Mouse (Mus musculus) MEL (cell line): ENCODE measurements around the gene Stac.

Experiments used
- CTCF ChIP-seq, 3 experiments: IDR thresholded peaks in 2 of 3; conservative IDR thresholded peaks in 1 of 3; 2 replicates each; pipeline ENCODE4 v1.5.1; 2011 to 2012; ENCODE audit warnings: low read length in 3 of 3, low read depth in 2 of 3, mild to moderate bottlenecking in 2 of 3, improper control_type of control experiment in 1 of 3, inconsistent platforms in 1 of 3, mixed read lengths in 1 of 3, moderate library complexity in 1 of 3; ENCODE audit not compliant: control insufficient read depth in 1 of 3, insufficient read depth in 1 of 3, poor library complexity in 1 of 3, severe bottlenecking in 1 of 3
- ELF1 ChIP-seq: IDR thresholded peaks from 2 replicates; pipeline ENCODE4 v1.6.1; 2014; ENCODE audit warnings: low read depth, mild to moderate bottlenecking, inconsistent platforms, low read length, improper control_type of control experiment, moderate library complexity
- EP300 ChIP-seq, 2 experiments: IDR thresholded peaks; 2 replicates each; pipeline ENCODE4 v1.6.1; 2011; ENCODE audit warnings: improper control_type of control experiment in 2 of 2, low read length in 2 of 2, low read depth in 1 of 2, mild to moderate bottlenecking in 1 of 2
- MEF2A ChIP-seq: IDR thresholded peaks from 2 replicates; pipeline ENCODE4 v1.6.1; 2014; ENCODE audit warnings: low read depth, mild to moderate bottlenecking, inconsistent platforms, low read length, improper control_type of control experiment; ENCODE audit not compliant: poor library complexity, insufficient replicate concordance, severe bottlenecking; ENCODE audit errors: extremely low read depth
- NRF1 ChIP-seq: IDR thresholded peaks from 2 replicates; pipeline ENCODE4 v1.6.1; 2014; ENCODE audit warnings: low read depth, mild to moderate bottlenecking, inconsistent platforms, low read length, improper control_type of control experiment, moderate library complexity; ENCODE audit not compliant: poor library complexity, insufficient read depth, severe bottlenecking
- POLR2A ChIP-seq, 2 experiments: IDR thresholded peaks; 2 replicates each; pipeline ENCODE4 v1.6.1; 2011 to 2012; ENCODE audit warnings: low read length in 2 of 2, mild to moderate bottlenecking in 2 of 2, control low read depth in 1 of 2, improper control_type of control experiment in 1 of 2, low read depth in 1 of 2, moderate library complexity in 1 of 2; ENCODE audit not compliant: control insufficient read depth in 1 of 2, insufficient read depth in 1 of 2, poor library complexity in 1 of 2
- TCF12 ChIP-seq: IDR thresholded peaks from 2 replicates; pipeline ENCODE4 v1.6.1; 2014; ENCODE audit warnings: low read depth, mild to moderate bottlenecking, inconsistent platforms, low read length, improper control_type of control experiment, moderate library complexity
- USF1 ChIP-seq: IDR thresholded peaks from 2 replicates; pipeline ENCODE4 v1.6.1; 2014; ENCODE audit warnings: low read depth, mild to moderate bottlenecking, inconsistent platforms, low read length, improper control_type of control experiment, moderate library complexity
- USF2 ChIP-seq, 2 experiments: IDR thresholded peaks; 2 replicates each; pipeline ENCODE4 v1.6.1; 2011 to 2012; ENCODE audit warnings: improper control_type of control experiment in 2 of 2, low read length in 2 of 2, borderline replicate concordance in 1 of 2, inconsistent platforms in 1 of 2, low read depth in 1 of 2, mild to moderate bottlenecking in 1 of 2; ENCODE audit not compliant: insufficient read depth in 1 of 2
- ZKSCAN1 ChIP-seq: IDR thresholded peaks from 2 replicates; pipeline ENCODE4 v1.6.1; 2012; ENCODE audit warnings: low read depth, mild to moderate bottlenecking, inconsistent platforms, low read length, improper control_type of control experiment, moderate library complexity

DNA sequence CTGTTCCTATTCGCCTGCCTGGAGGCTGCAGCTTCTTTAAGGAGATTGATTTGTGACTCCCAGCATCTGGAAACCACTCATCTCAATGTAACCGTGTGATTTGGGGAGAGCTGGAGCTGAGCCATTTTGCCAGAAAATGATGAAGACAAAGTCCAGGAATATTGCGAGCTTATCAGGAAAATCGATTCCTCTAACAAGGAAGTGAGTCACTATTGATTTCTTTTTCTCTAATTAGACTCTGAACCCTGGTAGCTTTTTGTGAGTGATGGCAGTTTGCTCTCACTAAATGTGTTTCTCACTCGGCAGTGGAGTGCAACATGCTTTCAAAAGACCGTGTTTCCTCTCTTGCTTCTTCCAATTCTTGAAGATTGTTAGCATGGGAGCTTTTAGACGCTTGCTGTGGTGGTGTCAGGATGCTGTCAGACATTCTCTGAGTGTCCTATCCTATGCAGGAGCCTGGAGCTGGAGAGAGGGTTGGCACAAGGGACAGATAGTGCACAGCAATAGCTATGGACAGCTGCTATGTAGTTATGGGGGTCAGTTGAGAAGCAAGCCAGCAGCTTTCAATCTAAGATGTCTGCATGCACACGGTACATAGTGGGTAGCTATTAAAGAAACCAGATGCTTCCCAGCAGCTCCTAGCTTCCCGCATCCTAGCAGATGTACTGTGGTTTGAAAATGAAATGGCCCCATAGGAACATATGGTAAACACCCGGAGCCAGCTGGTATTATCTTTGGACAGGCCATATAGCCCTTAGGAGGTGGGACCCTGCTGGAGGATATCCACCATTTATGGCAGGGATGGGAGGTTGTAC, 49.5 kb upstream of the Stac start:
- TF ChIP-seq NRF1: no peak
- no peak for TF ChIP-seq MEF2A
- no peak for TF ChIP-seq TCF12
- TF ChIP-seq ELF1: no peak
- no peak for TF ChIP-seq EP300 (IDR thresholded peaks at IDR 0.05; ENCODE audit: low read depth in 1 of 2, low read length in 2 of 2)
- no peak for TF ChIP-seq CTCF (IDR thresholded peaks at IDR 0.05 in 2 of 3, conservative IDR thresholded peaks at IDR 0.05 in 1 of 3; ENCODE audit: control insufficient read depth in 1 of 3, insufficient read depth in 1 of 3, low read depth in 2 of 3, low read length in 3 of 3, poor library complexity in 1 of 3, severe bottlenecking in 1 of 3)
- no peak for TF ChIP-seq ZKSCAN1
- TF ChIP-seq POLR2A (IDR thresholded peaks at IDR 0.05; ENCODE audit: control insufficient read depth in 1 of 2, insufficient read depth in 1 of 2, low read depth in 1 of 2, low read length in 2 of 2, poor library complexity in 1 of 2): no peak
- no peak for TF ChIP-seq USF2 (IDR thresholded peaks at IDR 0.05; ENCODE audit: borderline replicate concordance in 1 of 2, insufficient read depth in 1 of 2, low read depth in 1 of 2, low read length in 2 of 2)
- no peak for TF ChIP-seq USF1
